Mouse (Mus musculus) neural tube, embryonic 14.5 days (tissue): ENCODE data around the gene Ak1. TPM values are rescaled to one million over a fixed set of nuclear protein-coding genes. Genes with fewer than 3 reads are reported as not detected.

ENCODE experiments used
- ATAC-seq: fragments of 200-750 bp; cut with Nextera tagmentation; 2 replicates; pipeline ENCODE4 v1.8.0; 2017; ENCODE audit warnings: low read depth, mild to moderate bottlenecking, moderate TSS enrichment, moderate library complexity
- H3K27ac ChIP-seq: fragments of 300-500 bp; sonication (generic); 2 replicates; pipeline ENCODE4 v1.5.1; 2014; ENCODE audit warnings: low read depth, mild to moderate bottlenecking, control low read depth, low read length, moderate library complexity, mixed read lengths
- H3K27me3 ChIP-seq: fragments of 300-500 bp; sonication (generic); 2 replicates; pipeline ENCODE4 v1.6.1; 2014; ENCODE audit warnings: low read length; ENCODE audit not compliant: control insufficient read depth, insufficient read depth
- H3K36me3 ChIP-seq: fragments of 300-500 bp; sonication (generic); 2 replicates; pipeline ENCODE4 v1.6.1; 2014; ENCODE audit warnings: low read length, mixed read lengths; ENCODE audit not compliant: control insufficient read depth, insufficient read depth
- H3K4me1 ChIP-seq: fragments of 300-500 bp; sonication (generic); 2 replicates; pipeline ENCODE4 v1.6.1; 2014; ENCODE audit warnings: low read length; ENCODE audit not compliant: control insufficient read depth, insufficient read depth
- H3K4me2 ChIP-seq: fragments of 300-500 bp; sonication (generic); 2 replicates; pipeline ENCODE4 v1.6.1; 2014; ENCODE audit warnings: mild to moderate bottlenecking, low read depth, low read length, control low read depth
- H3K4me3 ChIP-seq: fragments of 300-500 bp; sonication (generic); 2 replicates; pipeline ENCODE4 v1.5.1; 2014; ENCODE audit warnings: low read depth, low read length, control low read depth, mixed read lengths
- H3K9ac ChIP-seq: fragments of 300-500 bp; sonication (generic); replicated peaks from 2 replicates; pipeline ENCODE4 v1.6.1; 2014; ENCODE audit warnings: low read depth, mild to moderate bottlenecking, control low read depth, low read length, mixed read lengths
- H3K9me3 ChIP-seq: fragments of 300-500 bp; sonication (generic); 2 replicates; pipeline ENCODE4 v1.6.1; 2016; ENCODE audit warnings: low read length; ENCODE audit not compliant: control insufficient read depth
- WGBS: fragments of 180-500 bp; shearing (Covaris S2); extraction: QIAGEN DNeasy Blood & Tissue Kit; methylation state at CpG from one replicate; pipeline ENCODE4 v1.1.7; 2014; 5-methylcytosine and 5-hydroxymethylcytosine counted together
- polyA plus RNA-seq: library from polyadenylated mRNA; unstranded; fragments of >200 nt; fragmentation: Nextera tagmentation; extraction: Ambion mirVana; gene quantifications from 2 replicates; pipeline ENCODE4 v1.2.1, GENCODE M21; 2014

Gene Ak1
- polyA plus RNA-seq, 1 experiment from 2014 or later = 85.0 TPM

DNA sequence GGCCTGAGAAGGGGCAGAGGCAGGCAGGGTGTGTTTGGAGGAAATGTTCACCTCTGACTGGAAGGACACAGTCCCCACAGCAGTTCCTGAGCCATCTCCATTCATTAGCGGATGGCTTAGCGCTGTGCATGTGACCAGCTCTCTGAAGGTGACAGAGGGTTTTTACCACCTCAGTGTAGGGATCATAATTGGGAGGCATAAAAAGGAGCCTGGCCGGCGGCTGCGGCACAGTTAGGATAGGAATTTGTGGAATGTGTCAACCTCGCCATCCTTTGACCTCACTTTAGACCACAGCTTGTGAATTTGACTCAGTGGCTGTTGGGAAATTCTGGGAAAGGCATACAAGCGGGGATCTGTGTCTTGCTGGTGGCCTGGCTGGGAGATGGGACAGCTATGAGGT lies 32.2 kb downstream of the Ak1 start:
- no peak overlapping the region for H3K4me3 ChIP-seq
- H3K27ac ChIP-seq = no peak overlapping the region

DNA sequence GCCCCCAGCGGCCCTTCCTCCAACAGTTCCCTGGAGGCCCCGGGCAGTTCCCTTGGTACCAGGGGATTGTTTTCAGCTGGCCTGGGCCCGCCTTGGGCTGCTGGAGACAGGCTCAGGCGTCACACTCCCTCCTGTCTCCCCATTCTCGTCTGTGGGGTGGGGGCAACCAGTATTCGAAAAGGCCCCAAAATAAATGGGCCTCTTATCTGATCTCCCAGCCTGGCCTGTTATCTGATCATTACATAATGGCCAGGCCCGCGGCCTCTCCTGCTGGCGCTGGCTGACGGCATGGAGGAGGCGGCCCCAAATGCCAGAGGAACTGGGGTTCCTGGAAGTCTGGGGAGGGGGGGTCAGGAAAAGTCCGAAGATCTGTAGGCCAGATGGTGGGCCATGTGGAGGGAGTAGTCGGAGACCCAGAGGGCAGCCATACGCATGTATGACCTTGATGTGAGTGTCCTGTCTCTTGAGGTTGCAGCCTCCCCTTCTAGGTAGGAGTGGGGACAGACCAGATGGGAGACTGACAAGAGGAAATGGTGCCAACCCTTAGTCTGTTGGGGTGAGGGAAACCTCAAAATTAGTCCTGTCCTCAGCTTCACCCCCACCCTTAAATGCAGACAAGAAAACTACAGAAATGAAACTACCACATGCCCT lies 33.3 kb downstream of the Ak1 start:
- no peak for ATAC-seq
- H3K27ac ChIP-seq = 0 out of 2 replicates have a peak overlapping the region, but pooled peaks have one; percentile 3

More for the DNA sequence above, 32.2 kb downstream of the Ak1 start:
- no peak for ATAC-seq
- Histone ChIP-seq H3K9me3 (no peaks in the 10 kb centered on the region), H3K36me3 (no peaks in the 10 kb centered on the region), H3K4me1 (no peaks in the 10 kb centered on the region; the same call in 1 of the 2 replicates), H3K4me2 (no peak overlapping the region), H3K9ac (no peak overlapping the region), H3K27me3 (no peaks in the 10 kb centered on the region)
- 26% methylated on average over 7 of the region's 7 CpGs for WGBS

DNA sequence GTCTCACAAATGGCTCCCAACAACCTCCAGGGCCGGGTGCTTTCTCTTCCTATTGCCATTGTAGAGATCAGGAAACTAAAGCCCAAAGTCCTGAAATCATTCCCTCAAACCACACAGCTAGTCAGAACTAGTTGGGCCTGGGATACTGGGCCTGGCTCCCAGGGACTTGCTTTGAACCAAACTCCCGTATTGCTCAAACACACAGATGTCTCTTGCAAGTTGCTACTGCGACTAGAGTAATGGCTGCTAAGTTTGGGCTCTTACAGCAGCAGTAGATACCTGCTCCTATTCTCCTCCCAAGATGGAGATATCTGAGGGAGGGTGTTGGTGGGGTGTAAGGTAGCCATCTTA lies 33.8 kb downstream of the Ak1 start:
- no peaks in the 10 kb centered on the region; the same call in 1 of the 2 replicates for H3K4me1 ChIP-seq
- 89% methylated on average over 3 of the region's 3 CpGs for WGBS
- H3K9me3 ChIP-seq = no peaks in the 10 kb centered on the region
- H3K9ac ChIP-seq = no peak overlapping the region
- ATAC-seq = no peak
- H3K27me3 ChIP-seq = no peaks in the 10 kb centered on the region
- no peak overlapping the region for H3K4me2 ChIP-seq
- no peak overlapping the region for H3K4me3 ChIP-seq
- H3K27ac ChIP-seq = no peak overlapping the region
- no peaks in the 10 kb centered on the region for H3K36me3 ChIP-seq

More for the DNA sequence above, 33.3 kb downstream of the Ak1 start:
- 67% methylated on average over 14 of the region's 14 CpGs for whole genome bisulfite sequencing
- H3K4me1 ChIP-seq = no peaks in the 10 kb centered on the region; the same call in 1 of the 2 replicates
- no peak overlapping the region for H3K4me3 ChIP-seq
- no peak overlapping the region for H3K9ac ChIP-seq
- H3K27me3 ChIP-seq = no peaks in the 10 kb centered on the region
- H3K4me2 ChIP-seq = no peak overlapping the region
- no peaks in the 10 kb centered on the region for H3K9me3 ChIP-seq
- H3K36me3 ChIP-seq = no peaks in the 10 kb centered on the region

DNA sequence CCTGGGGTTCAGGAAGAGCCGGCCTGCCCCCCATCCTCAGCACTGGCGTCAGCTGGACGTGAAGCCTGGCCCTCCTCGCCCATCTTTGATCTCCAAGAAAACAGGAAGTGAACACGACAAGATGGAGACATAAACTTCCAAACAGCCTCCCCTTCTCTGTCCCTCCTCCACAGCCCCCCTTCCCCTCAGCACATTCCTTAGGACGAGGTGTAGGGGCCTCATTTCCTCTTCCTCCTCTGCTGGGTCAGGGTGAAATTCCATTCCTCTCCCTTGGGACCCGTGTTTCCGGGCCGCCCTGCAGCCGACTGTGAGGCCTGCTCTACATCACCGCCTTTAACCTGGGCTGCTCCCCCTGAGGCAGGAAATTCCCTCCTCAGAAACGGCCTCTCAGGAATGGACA lies 34.3 kb downstream of the Ak1 start:
- Histone ChIP-seq H3K36me3 (no peaks in the 10 kb centered on the region), H3K27ac (no peak overlapping the region), H3K4me2 (no peak overlapping the region), H3K9ac (no peak overlapping the region), H3K4me3 (no peak overlapping the region), H3K27me3 (no peaks in the 10 kb centered on the region), H3K4me1 (no peaks in the 10 kb centered on the region; the same call in 1 of the 2 replicates), H3K9me3 (no peaks in the 10 kb centered on the region)
- no peak for ATAC-seq
- WGBS = 69% methylated on average over 12 of the region's 12 CpGs

DNA sequence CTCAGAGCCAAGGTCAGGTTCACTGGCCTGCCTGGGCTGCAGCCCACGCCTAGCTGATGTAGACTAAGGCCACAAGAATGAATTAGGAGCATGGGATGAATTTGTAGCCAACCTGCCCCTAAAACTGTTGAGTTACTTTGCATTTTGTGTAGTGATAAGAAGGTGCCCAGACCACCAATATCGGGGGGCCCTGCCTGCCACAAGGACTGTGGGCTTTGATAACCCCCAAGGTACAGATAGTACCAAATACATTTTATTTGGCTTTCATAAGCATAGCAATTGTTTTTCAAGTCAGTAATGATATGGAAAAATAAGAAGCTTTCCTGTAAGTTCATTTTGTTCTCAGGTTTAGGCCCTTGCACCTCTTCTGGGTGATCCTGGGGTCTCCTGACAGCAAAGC lies 37.3 kb downstream of the Ak1 start:
- H3K27ac ChIP-seq = no peak overlapping the region
- no peaks in the 10 kb centered on the region; the same call in 1 of the 2 replicates for H3K4me1 ChIP-seq
- H3K27me3 ChIP-seq = no peaks in the 10 kb centered on the region
- no peak for ATAC-seq
- no peak overlapping the region for H3K4me3 ChIP-seq
- no peaks in the 10 kb centered on the region for H3K36me3 ChIP-seq
- H3K9me3 ChIP-seq = no peaks in the 10 kb centered on the region
- no peak overlapping the region for H3K4me2 ChIP-seq
- 86% methylated on average over 2 of the region's 2 CpGs for WGBS
- H3K9ac ChIP-seq = no peak overlapping the region

DNA sequence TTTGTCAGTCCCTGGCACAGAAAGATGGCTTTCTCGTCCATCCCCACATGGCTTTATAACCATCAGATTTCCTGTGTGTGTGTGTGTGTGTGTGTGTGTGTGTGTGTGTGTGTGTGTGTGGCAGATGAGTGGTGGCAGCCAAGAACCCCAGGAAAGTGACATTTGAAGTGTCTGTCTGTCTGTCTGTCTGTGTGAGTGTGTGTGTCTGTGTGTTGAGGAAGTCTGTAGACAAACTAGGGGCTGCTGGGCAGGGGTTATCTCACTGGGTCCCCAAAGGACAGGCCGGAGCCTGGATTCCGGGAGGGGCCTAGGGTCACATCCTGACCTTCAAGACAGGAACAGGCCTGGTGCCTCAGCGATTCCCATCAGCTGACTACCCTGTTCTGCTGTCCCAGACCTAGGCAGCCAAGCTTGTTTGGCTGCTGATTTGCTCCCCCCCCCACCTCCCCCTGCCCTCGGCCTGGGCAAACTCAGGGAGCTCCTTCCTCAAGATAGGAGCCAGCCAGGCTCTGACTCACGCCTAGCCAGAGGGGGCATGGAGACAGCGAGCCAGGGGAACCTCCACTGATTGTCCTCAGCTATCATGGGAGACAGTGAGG lies 40.0 kb downstream of the Ak1 start:
- H3K9ac ChIP-seq = no peak overlapping the region
- no peaks in the 10 kb centered on the region for H3K9me3 ChIP-seq
- 56% methylated on average over 5 of the region's 7 CpGs for WGBS
- no peak for ATAC-seq
- H3K4me2 ChIP-seq = no peak overlapping the region
- no peaks in the 10 kb centered on the region for H3K27me3 ChIP-seq
- no peak overlapping the region for H3K4me3 ChIP-seq
- no peak overlapping the region for H3K27ac ChIP-seq
- H3K36me3 ChIP-seq = no peaks in the 10 kb centered on the region
- no peaks in the 10 kb centered on the region for H3K4me1 ChIP-seq

DNA sequence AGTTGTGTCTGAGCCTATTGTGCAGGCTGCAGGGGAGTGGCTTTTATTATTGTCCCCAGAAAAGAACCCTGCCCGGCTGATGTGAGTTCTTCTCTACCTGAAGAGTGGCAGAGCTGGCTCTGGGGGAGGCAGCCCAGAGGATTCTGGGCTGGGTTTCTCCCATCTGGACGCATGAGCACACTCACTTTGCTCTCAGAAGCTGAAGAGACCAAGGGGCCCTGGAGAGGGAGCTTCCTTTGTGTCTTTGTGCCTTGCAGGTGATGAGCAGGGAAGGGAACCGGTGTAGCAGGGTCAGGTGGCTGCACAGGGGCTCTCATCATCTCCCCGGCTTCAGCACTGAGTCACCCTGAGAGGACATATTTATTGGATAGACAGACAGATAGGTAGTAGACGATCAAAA lies 40.7 kb downstream of the Ak1 start:
- Histone ChIP-seq H3K9me3 (no peaks in the 10 kb centered on the region), H3K9ac (no peak overlapping the region), H3K27ac (no peak overlapping the region), H3K4me2 (no peak overlapping the region), H3K36me3 (no peaks in the 10 kb centered on the region), H3K27me3 (no peaks in the 10 kb centered on the region), H3K4me1 (no peaks in the 10 kb centered on the region), H3K4me3 (no peak overlapping the region)
- WGBS = 53% methylated on average over 5 of the region's 5 CpGs
- no peak for ATAC-seq

DNA sequence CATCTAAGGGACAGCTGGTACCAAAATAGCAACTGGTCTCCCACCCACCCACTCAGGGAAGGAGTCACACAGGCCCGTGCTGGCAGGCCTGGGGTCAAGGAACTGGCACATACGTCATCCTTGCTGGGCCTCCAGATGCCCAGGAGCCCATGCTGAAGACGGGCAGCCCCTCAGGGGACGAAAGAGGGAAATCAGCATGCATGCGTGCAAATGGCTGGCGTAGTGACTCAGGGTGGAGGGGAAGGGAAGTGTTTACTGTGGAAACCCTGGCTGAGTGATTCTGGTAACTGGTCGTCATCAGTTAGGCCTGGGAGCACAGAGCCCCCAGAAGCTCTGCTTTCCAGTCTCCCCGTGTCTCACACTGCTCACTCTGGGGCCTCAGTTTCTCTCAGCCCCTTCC lies 43.8 kb downstream of the Ak1 start:
- 60% methylated on average over 8 of the region's 8 CpGs for WGBS
- H3K9ac ChIP-seq = no peak overlapping the region
- H3K4me3 ChIP-seq = no peak overlapping the region
- no peak overlapping the region for H3K4me2 ChIP-seq
- no peak for ATAC-seq
- no peaks in the 10 kb centered on the region for H3K27me3 ChIP-seq
- H3K27ac ChIP-seq = no peak overlapping the region
- no peaks in the 10 kb centered on the region for H3K9me3 ChIP-seq
- no peaks in the 10 kb centered on the region for H3K36me3 ChIP-seq
- no peaks in the 10 kb centered on the region for H3K4me1 ChIP-seq

DNA sequence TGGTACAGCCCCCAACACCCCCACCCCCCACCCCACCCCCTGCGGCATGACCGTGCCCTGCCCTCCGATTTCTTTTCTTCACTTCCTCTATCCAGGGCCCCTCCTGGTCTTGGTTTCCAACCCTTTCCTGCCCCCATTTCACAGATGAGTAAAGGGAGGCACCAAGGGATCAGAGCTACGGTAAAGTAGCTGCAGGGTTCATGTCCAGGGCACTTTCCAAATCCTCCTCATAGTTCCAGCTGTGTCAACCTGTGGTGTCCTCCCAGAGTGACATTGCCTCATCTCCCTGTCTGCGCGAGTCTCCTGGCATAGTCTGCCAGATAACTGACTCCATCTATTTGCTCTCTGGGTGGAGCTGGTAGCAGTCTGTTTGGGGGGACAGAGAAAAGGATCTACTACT lies 44.3 kb downstream of the Ak1 start:
- no peaks in the 10 kb centered on the region for H3K4me1 ChIP-seq

More for the DNA sequence above, 44.3 kb downstream of the Ak1 start:
- no peak overlapping the region for H3K27ac ChIP-seq
- ATAC-seq = no peak
- H3K9ac ChIP-seq = no peak overlapping the region
- 89% methylated on average over 6 of the region's 6 CpGs for WGBS
- no peak overlapping the region for H3K4me2 ChIP-seq
- H3K9me3 ChIP-seq = no peaks in the 10 kb centered on the region
- H3K4me3 ChIP-seq = no peak overlapping the region
- no peaks in the 10 kb centered on the region for H3K36me3 ChIP-seq
- no peaks in the 10 kb centered on the region for H3K27me3 ChIP-seq
